Mouse (Mus musculus): ENCODE measurements at regions not wholly inside any gene's neighbourhood (a gene's known extent, or its start where the extent isn't known, plus 50 kb on each side); places are given as distances from the start of the nearest gene placed in this dataset.

DNA sequence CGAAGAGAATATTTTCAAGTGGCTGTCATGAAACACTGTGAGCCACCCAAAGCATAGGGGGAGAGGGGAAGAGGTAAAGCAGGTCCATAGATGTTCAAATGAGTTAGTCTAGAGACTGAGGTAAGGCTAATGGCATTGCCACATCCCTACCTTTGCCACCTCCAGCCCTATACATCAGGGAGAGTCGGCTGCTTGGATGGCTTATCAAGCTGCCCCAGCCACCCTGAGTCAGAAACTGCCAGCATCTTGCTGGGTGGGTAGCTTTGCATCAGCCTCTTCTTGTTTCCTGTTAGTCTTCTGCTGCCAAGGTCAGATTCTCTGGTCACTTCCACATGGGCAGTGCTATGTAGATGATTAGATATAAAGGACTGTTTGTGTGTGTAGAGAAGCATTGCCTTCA lies 215.6 kb downstream of the Pik3r1 start:
- H3K9me3 ChIP-seq, result no peaks in the 10 kb centered on the region
- no peaks in the 10 kb centered on the region for H3K4me1 ChIP-seq
- no peak overlapping the region for H3K27ac ChIP-seq
- H3K4me3 ChIP-seq, result no peak overlapping the region
- H3K36me3 ChIP-seq, result no peaks in the 10 kb centered on the region
- 87% methylated on average over 2 of the region's 2 CpGs for WGBS
- ATAC-seq (ENCODE audit: low FRiP score, low read depth), result no peak
- H3K27me3 ChIP-seq, result 0 out of 2 replicates have a peak, but pooled peaks cover 4% of the 10 kb centered on the region
- H3K4me2 ChIP-seq (replicated peaks), result no peak overlapping the region
- H3K9ac ChIP-seq, result no peak overlapping the region

DNA sequence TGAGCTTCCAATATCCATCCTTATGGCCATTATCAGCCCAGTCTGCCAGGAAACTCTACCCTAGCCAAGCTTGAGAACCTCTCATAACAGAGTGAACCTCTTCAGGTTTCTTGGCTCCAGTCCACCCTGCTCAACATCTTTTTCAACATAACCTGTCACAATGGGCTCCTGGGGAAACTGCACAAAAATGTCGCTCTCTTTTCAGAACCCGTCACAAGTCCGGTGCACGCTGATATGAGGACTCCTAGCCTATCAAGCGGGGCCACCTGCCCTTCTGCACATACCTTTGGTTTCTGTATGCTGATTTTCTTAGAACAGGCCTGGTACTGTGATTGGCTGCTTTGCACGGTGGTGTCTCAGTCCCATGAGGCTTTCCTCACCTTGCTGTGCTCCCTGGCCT lies 216.9 kb downstream of the Pik3r1 start:
- ATAC-seq (ENCODE audit: low FRiP score, low read depth), result no peak

DNA sequence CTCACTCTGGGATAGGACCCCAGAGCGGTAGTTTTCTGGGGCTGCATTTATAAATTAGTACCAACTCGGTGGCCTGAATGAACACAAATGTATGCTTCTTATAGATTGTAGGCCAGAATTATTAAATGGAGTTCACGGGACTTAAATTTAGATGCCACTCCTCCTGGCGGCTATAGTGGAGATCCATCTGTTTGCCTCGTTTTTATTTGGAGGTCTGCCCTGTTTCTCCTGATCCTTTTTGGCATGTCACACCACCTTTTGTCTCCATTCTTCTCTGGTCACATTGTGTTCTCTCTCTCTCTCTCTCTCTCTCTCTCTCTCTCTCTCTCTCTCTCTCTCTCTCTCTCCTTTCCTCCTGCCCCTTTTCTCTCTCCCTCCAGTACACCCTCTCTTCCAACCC lies 217.5 kb downstream of the Pik3r1 start:
- H3K9ac ChIP-seq, result no peak overlapping the region
- no peak for ATAC-seq (ENCODE audit: low FRiP score, low read depth)
- H3K4me3 ChIP-seq, result no peak overlapping the region
- H3K4me2 ChIP-seq (replicated peaks), result no peak overlapping the region
- H3K9me3 ChIP-seq, result no peaks in the 10 kb centered on the region
- H3K36me3 ChIP-seq, result no peaks in the 10 kb centered on the region
- H3K27ac ChIP-seq, result no peak overlapping the region
- H3K27me3 ChIP-seq, result 0 out of 2 replicates have a peak, but pooled peaks cover 4% of the 10 kb centered on the region
- H3K4me1 ChIP-seq, result peaks cover 4% of the 10 kb centered on the region
- 52% methylated on average over 5 of the region's 5 CpGs for WGBS

More for the DNA sequence above, 216.9 kb downstream of the Pik3r1 start:
- Histone ChIP-seq H3K4me1 (no peaks in the 10 kb centered on the region), H3K4me3 (no peak overlapping the region), H3K36me3 (no peaks in the 10 kb centered on the region), H3K27me3 (0 out of 2 replicates have a peak, but pooled peaks cover 4% of the 10 kb centered on the region), H3K27ac (no peak overlapping the region), H3K4me2 (replicated peaks) (no peak overlapping the region), H3K9me3 (no peaks in the 10 kb centered on the region), H3K9ac (no peak overlapping the region)
- WGBS, result 86% methylated on average over 6 of the region's 6 CpGs

DNA sequence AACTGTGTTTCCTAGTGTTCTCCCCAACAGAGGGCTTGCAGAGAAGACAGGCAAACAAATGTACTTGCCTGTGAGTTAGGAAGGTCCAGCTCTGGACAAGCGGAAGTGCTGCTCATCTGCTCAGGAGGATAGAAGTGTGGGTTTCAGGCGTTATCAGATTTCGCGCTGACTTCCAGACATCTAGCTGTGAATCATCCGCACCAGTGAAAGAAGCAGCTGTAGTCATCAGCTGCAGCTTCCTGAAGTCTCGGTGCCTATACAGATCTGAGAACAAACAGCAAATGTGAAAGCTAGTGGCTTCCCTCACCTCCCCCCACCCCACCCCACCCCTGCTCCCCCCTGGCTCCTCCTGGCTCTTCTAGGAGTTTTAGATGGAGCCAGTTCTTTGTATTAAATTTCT lies 220.1 kb downstream of the Pik3r1 start:
- Histone ChIP-seq H3K4me2 (replicated peaks) (no peak overlapping the region), H3K4me3 (no peak overlapping the region), H3K36me3 (no peaks in the 10 kb centered on the region), H3K9me3 (no peaks in the 10 kb centered on the region), H3K4me1 (peaks cover 8% of the 10 kb centered on the region), H3K9ac (no peak overlapping the region), H3K27ac (no peak overlapping the region), H3K27me3 (0 out of 2 replicates have a peak, but pooled peaks cover 4% of the 10 kb centered on the region)
- WGBS, result 42% methylated on average over 6 of the region's 6 CpGs
- no peak; the same call in 1 of the 2 replicates for ATAC-seq (ENCODE audit: low FRiP score, low read depth)

DNA sequence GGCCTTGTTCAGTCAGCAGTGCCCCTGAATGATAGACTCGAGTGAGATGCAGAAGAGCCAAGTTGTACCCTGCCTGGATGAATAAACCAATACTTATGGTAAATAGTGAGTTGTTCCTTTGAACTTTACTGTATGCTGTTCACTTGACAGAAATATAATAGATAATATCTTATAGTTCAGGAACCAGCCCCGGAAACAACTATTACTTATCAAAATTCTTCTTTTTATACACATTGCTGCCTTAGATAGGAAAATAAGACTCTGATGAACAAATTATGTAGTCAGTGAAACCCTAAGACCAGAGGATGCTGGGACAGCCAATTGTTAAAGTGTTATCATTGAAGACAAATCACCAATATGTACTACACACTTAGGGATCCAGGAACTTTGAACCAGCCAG lies 220.7 kb downstream of the Pik3r1 start:
- Histone ChIP-seq H3K27ac (no peak overlapping the region), H3K4me3 (no peak overlapping the region), H3K9me3 (no peaks in the 10 kb centered on the region), H3K27me3 (0 out of 2 replicates have a peak, but pooled peaks cover 4% of the 10 kb centered on the region), H3K36me3 (no peaks in the 10 kb centered on the region), H3K4me2 (replicated peaks) (no peak overlapping the region), H3K4me1 (peaks cover 8% of the 10 kb centered on the region), H3K9ac (no peak overlapping the region)
- no peak for ATAC-seq (ENCODE audit: low FRiP score, low read depth)
- WGBS, result 87% methylated on average over 2 of the region's 2 CpGs

DNA sequence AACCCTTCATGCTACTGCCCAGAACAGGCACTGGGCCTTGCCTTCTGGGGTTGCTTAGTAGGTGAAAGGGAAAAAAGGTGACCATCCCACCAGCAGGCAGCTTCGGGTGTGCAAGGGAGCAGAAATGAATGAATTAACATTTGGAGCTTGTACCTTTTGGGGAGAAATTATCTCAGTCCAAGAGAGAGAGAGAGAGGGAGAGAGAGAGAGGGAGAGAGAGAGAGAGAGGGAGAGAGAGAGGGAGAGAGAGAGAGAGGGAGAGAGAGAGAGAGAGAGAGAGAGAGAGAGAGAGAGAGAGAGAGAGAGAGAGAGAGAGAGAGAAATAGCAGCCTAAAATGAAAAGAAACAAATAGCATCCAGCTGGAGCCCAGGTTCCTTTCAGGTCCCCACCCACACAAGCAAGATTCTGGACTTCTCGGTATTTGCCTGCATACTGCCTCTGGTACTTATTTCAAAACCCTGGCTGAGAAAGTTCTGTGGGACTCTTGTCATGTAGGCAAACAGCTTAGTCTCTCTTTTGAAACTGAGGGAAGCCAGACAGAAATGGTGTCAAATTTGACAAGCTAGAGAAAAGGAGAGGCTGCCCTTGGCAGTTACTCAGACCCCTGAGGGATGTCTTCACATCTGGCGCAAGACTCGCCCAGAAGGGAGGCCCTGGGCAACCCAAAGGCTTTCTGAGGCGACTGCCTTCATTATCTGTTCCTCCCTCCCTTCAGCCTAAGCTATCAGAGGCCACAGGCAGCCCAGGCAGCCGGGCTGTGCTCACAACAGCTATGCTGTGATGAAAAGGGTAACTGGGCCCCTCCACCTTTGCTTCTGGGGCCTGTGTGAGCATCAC lies 222.5 kb downstream of the Pik3r1 start:
- H3K9me3 ChIP-seq, result no peaks in the 10 kb centered on the region
- H3K9ac ChIP-seq, result no peak overlapping the region
- no peak overlapping the region for H3K4me2 ChIP-seq (replicated peaks)
- ATAC-seq (ENCODE audit: low FRiP score, low read depth), result no peak
- H3K27ac ChIP-seq, result no peak overlapping the region
- peaks cover 14% of the 10 kb centered on the region for H3K4me1 ChIP-seq
- H3K27me3 ChIP-seq, result 0 out of 2 replicates have a peak, but pooled peaks cover 4% of the 10 kb centered on the region
- no peaks in the 10 kb centered on the region for H3K36me3 ChIP-seq
- no peak overlapping the region for H3K4me3 ChIP-seq
- 33% methylated on average over 6 of the region's 6 CpGs for WGBS

DNA sequence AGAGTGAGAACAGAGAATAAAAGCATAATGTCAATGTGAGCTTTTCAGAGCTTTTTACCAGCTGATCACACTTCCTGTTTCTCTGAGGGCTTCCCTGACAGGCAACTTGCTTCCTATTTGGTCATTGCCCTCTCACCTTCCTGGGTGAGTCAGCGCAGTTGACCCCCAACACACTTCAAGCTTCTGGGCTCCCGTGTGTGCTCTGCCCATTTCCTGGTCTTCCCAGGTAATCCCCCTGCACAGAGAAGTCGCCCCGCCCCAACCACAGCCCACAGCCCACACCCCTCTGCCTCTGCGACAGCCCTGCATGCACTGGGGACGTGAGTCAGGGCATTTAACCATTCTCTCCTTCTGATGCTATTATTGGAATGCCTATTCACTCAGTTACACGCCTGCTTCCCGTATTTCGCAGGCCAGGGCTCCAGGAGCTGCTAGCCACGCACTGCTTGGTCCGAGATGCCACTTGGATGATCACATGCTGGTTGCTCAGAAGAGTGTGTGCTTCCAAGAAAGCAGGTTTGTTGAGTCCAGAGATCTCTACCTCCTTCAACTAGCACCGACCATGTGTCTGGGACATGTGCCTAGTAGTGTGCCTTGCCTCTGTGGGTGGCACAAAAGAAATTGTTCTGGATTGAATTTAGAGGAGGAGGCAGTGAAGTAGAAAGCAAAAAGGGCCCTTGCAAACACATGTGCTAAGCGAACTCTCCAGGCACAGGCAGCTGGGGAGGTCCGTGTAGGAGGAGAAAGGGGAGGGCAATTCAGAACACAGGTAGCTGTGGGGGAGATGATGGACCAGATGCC lies 227.4 kb downstream of the Pik3r1 start:
- 40% methylated on average over 14 of the region's 14 CpGs for WGBS
- Histone ChIP-seq H3K9me3 (no peaks in the 10 kb centered on the region), H3K4me2 (replicated peaks) (no peak overlapping the region), H3K27ac (no peak overlapping the region), H3K9ac (no peak overlapping the region), H3K36me3 (no peaks in the 10 kb centered on the region), H3K4me3 (no peak overlapping the region), H3K27me3 (peaks cover 2% of the 10 kb centered on the region; the same call in 1 of the 2 replicates), H3K4me1 (peaks cover 12% of the 10 kb centered on the region)
- ATAC-seq (ENCODE audit: low FRiP score, low read depth), result no peak

DNA sequence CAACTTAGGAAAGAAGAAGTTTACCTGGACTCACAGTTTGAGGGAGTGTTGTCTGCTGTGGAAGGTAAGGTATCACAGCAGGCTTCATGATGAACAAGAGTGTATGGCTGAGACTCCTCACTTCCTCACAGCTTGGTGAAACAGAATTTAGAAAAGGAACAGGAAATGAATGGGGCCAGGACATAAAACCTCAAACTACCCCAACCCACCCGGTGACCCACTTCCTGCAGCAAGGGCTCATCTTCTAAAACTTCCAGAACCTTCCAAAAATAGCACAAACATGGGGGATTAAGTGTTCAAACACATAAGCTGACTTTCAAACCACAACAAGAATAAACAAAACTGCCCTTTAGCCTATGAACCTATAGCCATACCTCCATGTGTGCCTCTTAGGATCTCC lies 229.9 kb downstream of the Pik3r1 start:
- Histone ChIP-seq H3K4me3 (no peak overlapping the region), H3K4me1 (peaks cover 8% of the 10 kb centered on the region; the same call in 1 of the 2 replicates), H3K9me3 (no peaks in the 10 kb centered on the region), H3K9ac (no peak overlapping the region), H3K27ac (no peak overlapping the region), H3K27me3 (peaks cover 2% of the 10 kb centered on the region; the same call in 1 of the 2 replicates), H3K4me2 (replicated peaks) (no peak overlapping the region), H3K36me3 (no peaks in the 10 kb centered on the region)
- no peak for ATAC-seq (ENCODE audit: low FRiP score, low read depth)
- WGBS, result 82% methylated on average over 1 of the region's 1 CpGs

DNA sequence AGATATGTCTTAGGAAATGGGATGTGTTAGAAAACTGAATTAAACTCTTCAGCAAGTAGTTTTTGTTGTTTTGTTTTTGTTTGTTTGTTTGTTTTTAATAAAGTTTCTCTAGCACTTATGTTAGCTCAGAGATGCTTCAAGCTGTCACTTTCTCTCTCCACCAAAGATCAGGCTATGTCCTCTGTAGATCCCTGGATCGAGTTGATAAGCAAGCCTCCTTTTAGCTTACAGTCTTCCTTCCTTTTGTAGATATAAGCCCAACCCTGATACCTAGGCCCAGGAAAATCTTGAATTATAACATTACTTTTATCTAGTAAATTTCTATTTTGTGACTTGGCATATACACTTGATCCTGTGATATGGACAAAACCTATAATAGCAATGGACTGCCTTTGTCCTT lies 232.0 kb downstream of the Pik3r1 start:
- 80% methylated on average over 1 of the region's 1 CpGs for WGBS
- no peak overlapping the region for H3K9ac ChIP-seq
- no peak overlapping the region for H3K27ac ChIP-seq
- no peak for ATAC-seq (ENCODE audit: low FRiP score, low read depth)
- H3K4me2 ChIP-seq (replicated peaks), result no peak overlapping the region
- peaks cover 7% of the 10 kb centered on the region; the same call in 1 of the 2 replicates for H3K4me1 ChIP-seq
- H3K27me3 ChIP-seq, result peaks cover 2% of the 10 kb centered on the region; the same call in 1 of the 2 replicates
- H3K4me3 ChIP-seq, result no peak overlapping the region
- H3K36me3 ChIP-seq, result no peaks in the 10 kb centered on the region
- H3K9me3 ChIP-seq, result no peaks in the 10 kb centered on the region

DNA sequence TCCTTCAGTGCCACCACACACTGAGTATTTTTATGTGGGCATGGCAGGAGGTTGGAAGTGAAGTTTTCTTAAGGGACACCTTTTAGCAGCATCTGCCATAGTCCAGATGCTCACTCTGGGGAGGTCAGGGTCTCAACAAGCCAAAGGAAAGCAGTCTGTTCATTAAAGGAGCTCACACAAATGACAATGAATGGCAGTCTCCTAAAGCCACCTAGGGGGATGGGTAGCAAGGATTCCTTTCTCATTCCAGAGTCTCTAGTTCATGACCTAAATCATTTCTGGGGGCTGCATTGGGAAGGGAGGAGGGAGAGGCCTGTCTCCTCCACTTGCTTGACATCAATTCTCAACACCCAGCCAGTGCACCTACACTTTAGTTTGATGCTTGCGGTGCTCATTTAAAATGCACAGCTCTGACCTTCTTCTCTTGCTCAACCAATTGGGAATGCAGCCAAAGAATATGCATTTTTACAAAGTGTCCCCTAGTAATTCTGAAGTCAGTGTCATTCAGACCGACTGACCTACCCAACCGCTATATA lies 232.6 kb downstream of the Pik3r1 start:
- H3K9me3 ChIP-seq, result no peaks in the 10 kb centered on the region
- ATAC-seq (ENCODE audit: low FRiP score, low read depth), result no peak
- H3K4me2 ChIP-seq (replicated peaks), result no peak overlapping the region
- peaks cover under 1% of the 10 kb centered on the region; the same call in 1 of the 2 replicates for H3K27me3 ChIP-seq
- H3K4me3 ChIP-seq, result no peak overlapping the region
- WGBS, result 88% methylated on average over 3 of the region's 3 CpGs
- no peak overlapping the region for H3K27ac ChIP-seq
- H3K9ac ChIP-seq, result no peak overlapping the region
- H3K4me1 ChIP-seq, result peaks cover 1% of the 10 kb centered on the region; the same call in 1 of the 2 replicates
- H3K36me3 ChIP-seq, result no peaks in the 10 kb centered on the region

DNA sequence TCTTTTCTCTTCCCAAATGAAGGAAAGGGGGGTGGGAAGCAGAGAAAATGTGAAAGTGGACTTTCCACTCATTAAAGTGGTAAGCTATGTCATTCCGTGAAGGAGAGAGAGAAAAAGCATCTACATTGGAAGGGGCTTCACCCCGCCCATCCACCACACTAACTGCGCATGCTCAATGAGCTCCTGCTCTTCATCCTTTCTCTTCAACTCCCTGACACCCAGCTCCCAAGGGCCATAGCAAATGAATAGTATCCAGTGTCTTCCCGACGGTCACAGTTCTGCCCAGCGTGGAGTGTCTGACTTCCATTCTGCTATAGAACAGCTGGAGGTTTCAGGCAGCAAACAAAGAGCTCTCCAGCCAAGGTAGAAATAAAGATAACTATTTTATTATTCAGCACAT lies 233.5 kb downstream of the Pik3r1 start:
- Histone ChIP-seq H3K36me3 (no peaks in the 10 kb centered on the region), H3K4me3 (no peak overlapping the region), H3K9ac (no peak overlapping the region), H3K4me2 (replicated peaks) (no peak overlapping the region), H3K4me1 (no peaks in the 10 kb centered on the region), H3K27me3 (no peaks in the 10 kb centered on the region; the same call in 1 of the 2 replicates), H3K9me3 (no peaks in the 10 kb centered on the region), H3K27ac (no peak overlapping the region)
- 71% methylated on average over 6 of the region's 6 CpGs for WGBS
- no peak for ATAC-seq (ENCODE audit: low FRiP score, low read depth)

DNA sequence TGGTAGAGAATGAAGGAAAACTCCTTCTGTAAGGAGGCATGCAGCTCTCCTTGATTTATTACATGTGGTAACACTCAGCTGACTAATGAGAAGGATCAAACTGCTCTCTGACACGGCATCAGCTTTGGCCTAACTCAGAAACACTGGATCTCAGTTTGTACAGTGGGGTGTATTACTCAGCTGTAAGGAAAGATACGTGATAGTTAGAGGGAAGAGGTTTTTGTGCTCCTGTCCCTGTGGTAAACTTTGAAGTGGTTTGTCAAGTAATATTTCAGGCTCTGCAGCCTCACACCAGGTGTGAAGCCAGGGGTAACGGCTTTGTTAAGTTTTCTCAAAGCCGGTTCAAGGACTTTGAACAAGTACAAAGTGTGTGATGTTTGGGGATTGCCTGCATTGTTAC lies 235.1 kb downstream of the Pik3r1 start:
- H3K36me3 ChIP-seq, result no peaks in the 10 kb centered on the region
- no peaks in the 10 kb centered on the region for H3K27me3 ChIP-seq
- no peak for ATAC-seq (ENCODE audit: low FRiP score, low read depth)
- no peak overlapping the region for H3K4me2 ChIP-seq (replicated peaks)
- no peak overlapping the region for H3K27ac ChIP-seq
- no peak overlapping the region for H3K9ac ChIP-seq
- 39% methylated on average over 4 of the region's 4 CpGs for WGBS
- no peaks in the 10 kb centered on the region for H3K4me1 ChIP-seq
- H3K4me3 ChIP-seq, result no peak overlapping the region
- no peaks in the 10 kb centered on the region for H3K9me3 ChIP-seq
